Mouse (Mus musculus) embryonic fibroblast, embryonic 13.5 days (primary cell): ENCODE results near the gene Mrpl24. TPM values are rescaled to one million over a fixed set of nuclear protein-coding genes. Genes with fewer than 3 reads are reported as not detected.
A peak's percentile ranks its signal among the peaks of the same experiment; 100 is the strongest.

ENCODE experiments used
- H3K27ac ChIP-seq: 2 replicates; pipeline ENCODE4 v1.5.1; 2012; ENCODE audit warnings: low read length, control low read depth, inconsistent platforms; ENCODE audit not compliant: insufficient read depth
- H3K4me1 ChIP-seq: 2 replicates; pipeline ENCODE4 v1.6.1; 2011; ENCODE audit warnings: low read length; ENCODE audit not compliant: control insufficient read depth, insufficient read depth
- H3K4me3 ChIP-seq: 2 replicates; pipeline ENCODE4 v1.5.1; 2011; ENCODE audit warnings: mild to moderate bottlenecking, control low read depth, low read length; ENCODE audit not compliant: insufficient read depth
- CTCF ChIP-seq: IDR thresholded peaks from 2 replicates; pipeline ENCODE4 v1.5.1; 2011; ENCODE audit warnings: mild to moderate bottlenecking, control low read depth, low read length, moderate library complexity, borderline replicate concordance; ENCODE audit not compliant: insufficient read depth
- POLR2A ChIP-seq: IDR thresholded peaks from 2 replicates; pipeline ENCODE4 v1.6.1; 2011; ENCODE audit warnings: low read depth, mild to moderate bottlenecking, control low read depth, low read length, moderate library complexity
- polyA plus RNA-seq: library from polyadenylated mRNA; stranded (reverse); fragments of >200 nt; gene quantifications from 2 replicates; pipeline ENCODE4 v1.2.4, GENCODE M21; 2011; ENCODE audit warnings: low read depth; ENCODE audit not compliant: missing spikeins, insufficient read length

Mrpl24 gene
- polyA plus RNA-seq, 1 experiment: 167 TPM

- H3K4me3 ChIP-seq: peak overlapping the region; percentile 37
- H3K27ac ChIP-seq: peak overlapping the region; percentile 93
- H3K4me1 ChIP-seq: peaks cover 10% of the 10 kb centered on the region
- no peak for TF ChIP-seq POLR2A
- TF ChIP-seq CTCF: no peak
Observed at GRCm38 (mm10) chr3:87910573-87911141, 8.6 kb upstream of the Mrpl24 start.

GRCm38 (mm10) chr3:87913491-87913890 lies 5.8 kb upstream of the Mrpl24 start:
- no peak for TF ChIP-seq CTCF
- Histone ChIP-seq H3K27ac (peak overlapping the region; percentile 76; the same call in 1 of the 2 replicates), H3K4me1 (peaks cover 10% of the 10 kb centered on the region), H3K4me3 (no peak overlapping the region)

GRCm38 (mm10) chr3:87913891-87914290 lies 5.4 kb upstream of the Mrpl24 start:
- Histone ChIP-seq H3K27ac (no peak overlapping the region), H3K4me1 (peaks cover 12% of the 10 kb centered on the region), H3K4me3 (no peak overlapping the region)
- TF ChIP-seq POLR2A: no peak
- TF ChIP-seq CTCF: no peak

GRCm38 (mm10) chr3:87916990-87917389 lies 2.3 kb upstream of the Mrpl24 start:
- TF ChIP-seq CTCF (no peak), POLR2A (no peak)
- Histone ChIP-seq H3K4me3 (no peak overlapping the region), H3K4me1 (0 out of 2 replicates have a peak, but pooled peaks cover 4% of the 10 kb centered on the region), H3K27ac (no peak overlapping the region)

- no peak for TF ChIP-seq POLR2A
- TF ChIP-seq CTCF: no peak
- H3K4me3 ChIP-seq: no peak overlapping the region
- H3K4me1 ChIP-seq: 0 out of 2 replicates have a peak, but pooled peaks cover 2% of the 10 kb centered on the region
- H3K27ac ChIP-seq: no peak overlapping the region
Observed at GRCm38 (mm10) chr3:87918551-87918950, 755 bp upstream of the Mrpl24 start.

- TF ChIP-seq POLR2A (no peak), CTCF (no peak)
- peak overlapping the region; percentile 81; the same call in 1 of the 2 replicates for H3K27ac ChIP-seq
- peak overlapping the region; percentile 76 for H3K4me3 ChIP-seq
- 0 out of 2 replicates have a peak, but pooled peaks cover 2% of the 10 kb centered on the region for H3K4me1 ChIP-seq
Observed at GRCm38 (mm10) chr3:87920270-87920943, 1.1 kb downstream of the Mrpl24 start.

GRCm38 (mm10) chr3:87924996-87925395 lies 5.7 kb downstream of the Mrpl24 start:
- no peak for TF ChIP-seq CTCF
- TF ChIP-seq POLR2A: no peak
- peaks cover 2% of the 10 kb centered on the region; the same call in 1 of the 2 replicates for H3K4me1 ChIP-seq
- no peak overlapping the region for H3K4me3 ChIP-seq
- no peak overlapping the region for H3K27ac ChIP-seq

GRCm38 (mm10) chr3:87927452-87927851 lies 8.1 kb downstream of the Mrpl24 start:
- Histone ChIP-seq H3K4me3 (no peak overlapping the region), H3K4me1 (peaks cover 5% of the 10 kb centered on the region; the same call in 1 of the 2 replicates), H3K27ac (no peak overlapping the region)
- TF ChIP-seq CTCF (no peak), POLR2A (no peak)

GRCm38 (mm10) chr3:87929341-87930077 lies 10.2 kb downstream of the Mrpl24 start:
- TF ChIP-seq POLR2A (no peak), CTCF (no peak)
- peak overlapping the region; percentile 45; the same call in 1 of the 2 replicates for H3K27ac ChIP-seq
- H3K4me1 ChIP-seq: peaks cover 5% of the 10 kb centered on the region
- H3K4me3 ChIP-seq: peak overlapping the region; percentile 75
